Mouse (Mus musculus) forebrain, embryonic 10.5 days (tissue): Measurements from ENCODE around the gene Ubl4b. TPM values are rescaled to one million over a fixed set of nuclear protein-coding genes. Genes with fewer than 3 reads are reported as not detected.

Experiments
- DNase-seq: peaks from one replicate; pipeline ENCODE4 v3.0.0-alpha.2; 2017; ENCODE audit warnings: low spot score; ENCODE audit errors: extremely low spot score
- H3K27ac ChIP-seq: fragments of 300-500 bp; sonication (generic); 2 replicates; pipeline ENCODE4 v1.5.1; 2016; ENCODE audit warnings: mild to moderate bottlenecking
- H3K27me3 ChIP-seq: fragments of 300-500 bp; sonication (generic); 2 replicates; pipeline ENCODE4 v1.6.1; 2016; ENCODE audit warnings: mild to moderate bottlenecking; ENCODE audit not compliant: poor library complexity, severe bottlenecking
- H3K36me3 ChIP-seq: fragments of 300-500 bp; sonication (generic); replicated peaks from 2 replicates; pipeline ENCODE4 v1.6.1; 2016; ENCODE audit warnings: mild to moderate bottlenecking, moderate library complexity
- H3K4me1 ChIP-seq: fragments of 300-500 bp; sonication (generic); 2 replicates; pipeline ENCODE4 v1.6.1; 2016
- H3K4me3 ChIP-seq: fragments of 300-500 bp; sonication (generic); 2 replicates; pipeline ENCODE4 v1.5.1; 2016; ENCODE audit warnings: mild to moderate bottlenecking, moderate library complexity
- H3K9me3 ChIP-seq: fragments of 300-500 bp; sonication (generic); 2 replicates; pipeline ENCODE4 v1.6.1; 2016; ENCODE audit warnings: mild to moderate bottlenecking, moderate library complexity
- WGBS: fragments of 180-500 bp; shearing (Covaris S2); methylation state at CpG from one replicate; pipeline ENCODE4 v1.1.7; 2016; 5-methylcytosine and 5-hydroxymethylcytosine counted together
- polyA plus RNA-seq: library from polyadenylated mRNA; unstranded; fragments of >200 nt; fragmentation: Nextera tagmentation; extraction: Ambion mirVana; gene quantifications from 2 replicates; pipeline ENCODE4 v1.2.1, GENCODE M21; 2016

Gene Ubl4b
- polyA plus RNA-seq, 1 experiment from 2014 or later = 0.46 TPM

GRCm38 (mm10) chr3:107582875-107583767 lies 28.2 kb upstream of the Ubl4b start:
- H3K27me3 ChIP-seq = peaks cover 100% of the 10 kb centered on the region
- peaks cover 58% of the 10 kb centered on the region for H3K4me1 ChIP-seq
- H3K4me3 ChIP-seq = peak overlapping the region; percentile 49
- no peaks in the 10 kb centered on the region for H3K36me3 ChIP-seq
- no peaks in the 10 kb centered on the region for H3K9me3 ChIP-seq
- WGBS = under 1% methylated on average over 65 of the region's 65 CpGs
- H3K27ac ChIP-seq = peak overlapping the region; percentile 84
- DNase-seq = peak; percentile 57

- DNase-seq = no peak
- H3K27me3 ChIP-seq = peaks cover 92% of the 10 kb centered on the region
- WGBS = 2% methylated on average over 18 of the region's 18 CpGs
- peak overlapping the region; percentile 84 for H3K27ac ChIP-seq
- H3K4me1 ChIP-seq = peaks cover 66% of the 10 kb centered on the region
- no peaks in the 10 kb centered on the region for H3K36me3 ChIP-seq
- peak overlapping the region; percentile 49 for H3K4me3 ChIP-seq
- H3K9me3 ChIP-seq = no peaks in the 10 kb centered on the region
These were observed 27.4 kb upstream of the Ubl4b start for GRCm38 (mm10) chr3:107582130-107582874.

- no peaks in the 10 kb centered on the region for H3K9me3 ChIP-seq
- no peaks in the 10 kb centered on the region for H3K36me3 ChIP-seq
- peak overlapping the region; percentile 24 for H3K4me3 ChIP-seq
- H3K27me3 ChIP-seq = peaks cover 83% of the 10 kb centered on the region
- WGBS = 2% methylated on average over 15 of the region's 15 CpGs
- peaks cover 70% of the 10 kb centered on the region for H3K4me1 ChIP-seq
- no peak for DNase-seq
- H3K27ac ChIP-seq = peak overlapping the region; percentile 84
These were observed 26.5 kb upstream of the Ubl4b start for GRCm38 (mm10) chr3:107581103-107582010.

DNA sequence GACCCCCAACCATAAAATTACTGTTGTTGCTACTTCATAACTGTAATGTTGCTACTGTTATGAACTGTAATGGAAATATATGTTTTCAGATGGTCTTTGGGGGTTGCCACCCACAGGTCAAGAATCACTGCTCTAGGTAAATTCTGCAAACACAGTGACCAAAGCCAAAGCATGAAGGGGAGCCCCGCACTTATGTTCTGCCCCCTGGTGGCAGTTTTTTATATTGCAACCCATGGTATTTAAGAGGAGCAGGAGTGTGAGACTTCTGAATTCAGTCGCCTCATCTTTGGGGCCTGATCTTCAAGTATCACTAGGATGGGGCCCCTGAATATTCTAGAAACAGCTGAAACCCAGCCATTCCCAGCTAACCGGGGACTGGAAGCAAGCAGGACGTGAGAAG lies 24.6 kb upstream of the Ubl4b start:
- H3K4me3 ChIP-seq = no peak overlapping the region
- no peaks in the 10 kb centered on the region for H3K36me3 ChIP-seq
- H3K27me3 ChIP-seq = peaks cover 64% of the 10 kb centered on the region
- peak; percentile 74 for DNase-seq
- peaks cover 64% of the 10 kb centered on the region for H3K4me1 ChIP-seq
- no peak overlapping the region for H3K27ac ChIP-seq
- no peaks in the 10 kb centered on the region for H3K9me3 ChIP-seq
- 4% methylated on average over 4 of the region's 4 CpGs for WGBS

DNA sequence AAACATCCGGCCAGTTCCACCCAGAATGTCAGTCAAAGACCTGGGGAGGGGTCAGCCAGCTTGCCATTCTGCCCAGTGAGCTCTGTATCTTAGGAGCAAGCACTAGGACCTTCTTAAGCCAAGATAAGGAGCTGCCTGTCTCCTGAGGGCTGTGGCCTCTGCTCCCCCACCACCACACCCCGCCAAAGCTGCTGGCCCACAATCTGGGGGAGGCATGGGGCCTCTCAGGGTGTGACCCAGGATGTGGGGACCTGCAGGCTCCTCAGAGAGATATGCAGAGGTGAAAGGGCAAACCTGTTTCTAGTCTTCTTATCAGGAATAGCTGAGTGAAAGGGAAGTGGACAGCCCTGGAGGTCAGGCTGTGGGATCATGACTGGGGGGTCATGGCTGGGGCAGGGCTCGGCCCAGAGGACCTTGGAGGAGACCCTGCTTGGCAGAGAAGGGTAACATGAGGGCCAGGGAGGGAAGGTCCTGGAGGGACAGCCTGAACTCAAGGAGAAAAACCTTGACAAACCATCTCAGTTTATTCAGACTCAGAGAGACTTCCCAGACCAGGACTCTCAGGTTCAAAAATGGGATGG lies 23.0 kb upstream of the Ubl4b start:
- no peak overlapping the region for H3K4me3 ChIP-seq
- no peaks in the 10 kb centered on the region for H3K36me3 ChIP-seq
- DNase-seq = no peak
- H3K27me3 ChIP-seq = peaks cover 48% of the 10 kb centered on the region
- no peak overlapping the region for H3K27ac ChIP-seq
- 35% methylated on average over 3 of the region's 3 CpGs for WGBS
- H3K9me3 ChIP-seq = no peaks in the 10 kb centered on the region
- peaks cover 49% of the 10 kb centered on the region for H3K4me1 ChIP-seq

GRCm38 (mm10) chr3:107576807-107577206 lies 21.9 kb upstream of the Ubl4b start:
- Histone ChIP-seq H3K27me3 (peaks cover 42% of the 10 kb centered on the region), H3K4me1 (peaks cover 38% of the 10 kb centered on the region), H3K4me3 (no peak overlapping the region), H3K9me3 (no peaks in the 10 kb centered on the region), H3K36me3 (no peaks in the 10 kb centered on the region), H3K27ac (no peak overlapping the region)
- no peak for DNase-seq
- 88% methylated on average over 3 of the region's 3 CpGs for WGBS

- WGBS = 60% methylated on average over 2 of the region's 2 CpGs
- no peak overlapping the region for H3K4me3 ChIP-seq
These were observed 16.3 kb upstream of the Ubl4b start for GRCm38 (mm10) chr3:107571205-107571604.

GRCm38 (mm10) chr3:107568721-107569120 lies 13.8 kb upstream of the Ubl4b start:
- H3K36me3 ChIP-seq = no peaks in the 10 kb centered on the region
- no peaks in the 10 kb centered on the region for H3K9me3 ChIP-seq
- H3K27ac ChIP-seq = no peak overlapping the region
- DNase-seq = no peak
- peaks cover 14% of the 10 kb centered on the region for H3K27me3 ChIP-seq
- 88% methylated on average over 4 of the region's 4 CpGs for WGBS
- peaks cover 30% of the 10 kb centered on the region for H3K4me1 ChIP-seq
- no peak overlapping the region for H3K4me3 ChIP-seq

More at GRCm38 (mm10) chr3:107571205-107571604, 16.3 kb upstream of the Ubl4b start:
- DNase-seq = no peak
- Histone ChIP-seq H3K27me3 (peaks cover 8% of the 10 kb centered on the region; the same call in 1 of the 2 replicates), H3K9me3 (no peaks in the 10 kb centered on the region), H3K27ac (no peak overlapping the region), H3K4me1 (peaks cover 10% of the 10 kb centered on the region; the same call in 1 of the 2 replicates), H3K36me3 (no peaks in the 10 kb centered on the region)

DNA sequence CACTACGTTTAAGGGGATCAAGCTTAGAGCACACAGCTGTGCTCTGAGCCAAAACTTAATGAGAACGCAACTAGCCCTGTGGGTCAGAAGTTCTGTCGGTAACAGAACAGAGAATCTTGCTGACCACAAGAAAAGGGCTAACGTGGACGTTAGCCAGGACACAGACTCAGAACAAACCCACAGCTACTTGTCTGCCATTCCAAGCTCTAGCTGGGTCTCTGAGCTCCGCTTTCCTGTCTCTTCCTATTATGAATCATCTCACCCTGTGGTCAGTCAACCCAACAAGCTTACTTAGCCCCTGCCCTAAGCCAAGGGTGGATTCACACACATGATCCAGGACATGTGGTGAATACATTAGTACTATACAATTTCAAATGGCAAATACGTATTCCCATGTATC lies 12.9 kb upstream of the Ubl4b start:
- 80% methylated on average over 7 of the region's 7 CpGs for WGBS
- no peak for DNase-seq
- peaks cover 36% of the 10 kb centered on the region for H3K4me1 ChIP-seq
- no peak overlapping the region for H3K27ac ChIP-seq
- no peaks in the 10 kb centered on the region for H3K9me3 ChIP-seq
- H3K4me3 ChIP-seq = no peak overlapping the region
- H3K36me3 ChIP-seq = no peaks in the 10 kb centered on the region
- H3K27me3 ChIP-seq = peaks cover 14% of the 10 kb centered on the region

GRCm38 (mm10) chr3:107565331-107565730 lies 10.5 kb upstream of the Ubl4b start:
- Histone ChIP-seq H3K4me3 (no peak overlapping the region), H3K27ac (peak overlapping the region; percentile 53), H3K9me3 (no peaks in the 10 kb centered on the region), H3K36me3 (no peaks in the 10 kb centered on the region), H3K27me3 (peaks cover 9% of the 10 kb centered on the region), H3K4me1 (peaks cover 45% of the 10 kb centered on the region)
- DNase-seq = no peak
- 43% methylated on average over 3 of the region's 3 CpGs for WGBS

DNA sequence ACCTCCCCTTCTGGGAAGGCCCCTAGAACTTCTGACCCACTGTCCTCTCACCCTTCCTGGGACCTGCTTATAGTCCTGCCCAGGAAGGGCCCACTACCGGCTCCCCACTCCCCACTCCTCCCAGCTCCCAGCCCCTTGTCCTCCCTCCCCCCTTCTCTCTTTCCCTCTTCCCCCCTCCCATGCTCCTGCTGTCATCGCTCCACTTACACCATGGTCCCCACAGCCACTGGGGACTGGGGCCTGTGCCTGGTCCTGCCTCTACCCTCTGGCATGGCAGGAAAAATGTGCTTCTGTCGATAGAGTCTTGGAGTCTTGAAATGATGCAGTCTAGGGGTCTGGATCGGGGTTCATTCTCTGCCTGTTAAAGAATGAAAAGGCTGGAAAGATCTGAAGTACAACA lies 9.0 kb upstream of the Ubl4b start:
- 37% methylated on average over 4 of the region's 4 CpGs for WGBS
- no peak for DNase-seq
- H3K9me3 ChIP-seq = no peaks in the 10 kb centered on the region
- H3K4me1 ChIP-seq = peaks cover 45% of the 10 kb centered on the region
- H3K27ac ChIP-seq = 0 out of 2 replicates have a peak overlapping the region, but pooled peaks have one; percentile 48
- no peak overlapping the region for H3K4me3 ChIP-seq
- no peaks in the 10 kb centered on the region for H3K36me3 ChIP-seq
- H3K27me3 ChIP-seq = peaks cover 10% of the 10 kb centered on the region

DNA sequence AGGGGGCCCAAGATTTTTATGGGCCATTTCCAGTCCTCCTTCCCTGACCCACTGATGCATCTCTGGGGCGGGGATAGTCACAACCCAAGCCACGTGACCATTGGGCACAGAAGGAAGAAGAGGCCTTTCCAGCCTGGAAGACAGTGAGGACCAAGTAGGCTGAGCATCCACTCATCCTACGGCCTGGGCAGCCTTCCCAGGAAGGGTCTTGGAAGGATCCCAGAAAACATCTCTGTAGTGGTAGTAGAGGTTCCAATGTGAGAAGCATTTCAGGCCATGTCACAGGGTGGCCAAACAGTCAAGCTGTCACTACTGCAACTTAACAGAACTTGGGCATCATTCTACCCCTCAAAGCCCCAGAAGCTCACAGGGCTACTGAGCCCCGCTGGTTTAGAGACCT lies 7.7 kb upstream of the Ubl4b start:
- H3K27me3 ChIP-seq = peaks cover 21% of the 10 kb centered on the region
- H3K36me3 ChIP-seq = no peaks in the 10 kb centered on the region
- H3K27ac ChIP-seq = no peak overlapping the region
- WGBS = 86% methylated on average over 4 of the region's 4 CpGs
- H3K4me1 ChIP-seq = peaks cover 46% of the 10 kb centered on the region
- H3K9me3 ChIP-seq = no peaks in the 10 kb centered on the region
- DNase-seq = no peak
- H3K4me3 ChIP-seq = no peak overlapping the region
